Mouse (Mus musculus) myocyte (in vitro differentiated cells): Measurements from ENCODE around the gene Hs3st1.

Experiments used
- CEBPB ChIP-seq: IDR thresholded peaks from 2 replicates; pipeline ENCODE4 v1.6.1; 2011; ENCODE audit warnings: mild to moderate bottlenecking, moderate library complexity; ENCODE audit not compliant: poor library complexity, insufficient read depth, severe bottlenecking
- E2F4 ChIP-seq: IDR thresholded peaks from one replicate; pipeline ENCODE4 v1.6.1; 2011; ENCODE audit warnings: mild to moderate bottlenecking, control low read depth, moderate library complexity; ENCODE audit not compliant: insufficient read depth
- MAX ChIP-seq: IDR thresholded peaks from one replicate; pipeline ENCODE4 v1.6.1; 2011; ENCODE audit warnings: low read depth, mild to moderate bottlenecking, control low read depth
- MYOG ChIP-seq, 3 experiments: IDR thresholded peaks; one replicate each; pipeline ENCODE4 v1.6.1; 2011; ENCODE audit warnings: control low read depth in 2 of 3, low read depth in 2 of 3, mild to moderate bottlenecking in 2 of 3; ENCODE audit not compliant: insufficient read length in 2 of 3, control insufficient read depth in 1 of 3, insufficient read depth in 1 of 3
- POLR2A ChIP-seq: IDR thresholded peaks from one replicate; pipeline ENCODE4 v1.6.1; 2011; ENCODE audit warnings: low read depth, mild to moderate bottlenecking, control low read depth, moderate library complexity; ENCODE audit not compliant: insufficient read length
- POLR2AphosphoS2 ChIP-seq: IDR thresholded peaks from one replicate; pipeline ENCODE4 v1.6.1; 2011; ENCODE audit warnings: low read depth, control low read depth; ENCODE audit not compliant: insufficient read length
- SRF ChIP-seq: IDR thresholded peaks from one replicate; pipeline ENCODE4 v1.6.1; 2011; ENCODE audit warnings: low read depth; ENCODE audit not compliant: control insufficient read depth, insufficient read length
- TCF12 ChIP-seq: IDR thresholded peaks from one replicate; pipeline ENCODE4 v1.6.1; 2011; ENCODE audit warnings: mild to moderate bottlenecking, control low read depth; ENCODE audit not compliant: poor library complexity, insufficient read depth, severe bottlenecking
- TCF3 ChIP-seq: IDR thresholded peaks from one replicate; pipeline ENCODE4 v1.6.1; 2011; ENCODE audit warnings: low read depth, control low read depth; ENCODE audit not compliant: insufficient read length
- USF1 ChIP-seq: IDR thresholded peaks from one replicate; pipeline ENCODE4 v1.6.1; 2011; ENCODE audit warnings: low read depth, mild to moderate bottlenecking, control low read depth, moderate library complexity

- TF ChIP-seq POLR2AphosphoS2, result no peak
- TF ChIP-seq POLR2A, result no peak
- no peak for TF ChIP-seq MAX
- TF ChIP-seq USF1, result no peak
- no peak for TF ChIP-seq CEBPB
- TF ChIP-seq SRF, result no peak
- TF ChIP-seq TCF3, result no peak
- TF ChIP-seq E2F4, result no peak
- no peak for TF ChIP-seq MYOG (IDR thresholded peaks at IDR 0.05; ENCODE audit: control insufficient read depth in 1 of 3, insufficient read depth in 1 of 3, insufficient read length in 2 of 3, low read depth in 2 of 3)
- no peak for TF ChIP-seq TCF12
These were observed 140.1 kb downstream of the Hs3st1 start for GRCm38 (mm10) chr5:39615202-39615601.
